Mouse (Mus musculus): Measurements from ENCODE around the gene Hes5.

GRCm38 (mm10) chr4:154934800-154935199, 25.9 kb upstream of the Hes5 start:
- TF ChIP-seq MAX (IDR thresholded peaks at IDR 0.05; ENCODE audit: low read length) (no peak), E2F4 (IDR thresholded peaks at IDR 0.05; ENCODE audit: borderline replicate concordance, low read depth, low read length) (no peak), RCOR1 (IDR thresholded peaks at IDR 0.05; ENCODE audit: low read depth, low read length) (no peak), NELFE (IDR thresholded peaks at IDR 0.05; ENCODE audit: low read depth, low read length) (no peak), TCF12 (IDR thresholded peaks at IDR 0.05; ENCODE audit: low read depth, low read length) (no peak), CTCF (IDR thresholded peaks at IDR 0.05 in 2 of 3, conservative IDR thresholded peaks at IDR 0.05 in 1 of 3; ENCODE audit: control insufficient read depth in 1 of 3, insufficient read depth in 1 of 3, low read depth in 2 of 3, low read length in 3 of 3, poor library complexity in 1 of 3, severe bottlenecking in 1 of 3) (no peak), USF1 (IDR thresholded peaks at IDR 0.05; ENCODE audit: low read depth, low read length) (no peak), POLR2A (IDR thresholded peaks at IDR 0.05; ENCODE audit: control insufficient read depth in 1 of 2, insufficient read depth in 1 of 2, low read depth in 1 of 2, low read length in 2 of 2, poor library complexity in 1 of 2) (no peak)

All from MEL (cell line).